Mouse (Mus musculus): Measurements from ENCODE around the gene Sox21.

The Sox21 gene

GRCm38 (mm10) chr14:118225061-118225743 is 11.6 kb downstream of the Sox21 start:
- DNase-seq, result no peak

- no peak for DNase-seq
Measured at GRCm38 (mm10) chr14:118220885-118221284, 15.9 kb downstream of the Sox21 start.

- no peak for DNase-seq
Measured at GRCm38 (mm10) chr14:118216826-118217225, 20.0 kb downstream of the Sox21 start.

- no peak for DNase-seq
Measured at GRCm38 (mm10) chr14:118212188-118212804, 24.5 kb downstream of the Sox21 start.

GRCm38 (mm10) chr14:118209642-118210041 is 27.2 kb downstream of the Sox21 start:
- peak; percentile 35 for DNase-seq

GRCm38 (mm10) chr14:118207347-118207746 is 29.5 kb downstream of the Sox21 start:
- no peak for DNase-seq

- DNase-seq, result no peak
Measured at GRCm38 (mm10) chr14:118203031-118203430, 33.8 kb downstream of the Sox21 start.

- no peak for DNase-seq
Measured at GRCm38 (mm10) chr14:118202006-118202405, 34.8 kb downstream of the Sox21 start.

GRCm38 (mm10) chr14:118200731-118201130 is 36.1 kb downstream of the Sox21 start:
- DNase-seq, result peak; percentile 22

- no peak for DNase-seq
Measured at GRCm38 (mm10) chr14:118197063-118197462, 39.8 kb downstream of the Sox21 start.

- no peak for DNase-seq
Measured at GRCm38 (mm10) chr14:118194219-118194914, 42.5 kb downstream of the Sox21 start.

- DNase-seq, result no peak
Measured at GRCm38 (mm10) chr14:118193663-118194062, 43.2 kb downstream of the Sox21 start.

GRCm38 (mm10) chr14:118193001-118193628 is 43.7 kb downstream of the Sox21 start:
- no peak for DNase-seq

GRCm38 (mm10) chr14:118191442-118191841 is 45.4 kb downstream of the Sox21 start:
- DNase-seq, result no peak

All from kidney, adult 9 months (tissue).